Mouse (Mus musculus) neural tube, embryonic 14.5 days (tissue): ENCODE data around the gene Slc25a44. TPM values are rescaled to one million over a fixed set of nuclear protein-coding genes. Genes with fewer than 3 reads are reported as not detected.

ENCODE experiments used
- ATAC-seq: fragments of 200-750 bp; cut with Nextera tagmentation; 2 replicates; pipeline ENCODE4 v1.8.0; 2017; ENCODE audit warnings: low read depth, mild to moderate bottlenecking, moderate TSS enrichment, moderate library complexity
- H3K27ac ChIP-seq: fragments of 300-500 bp; sonication (generic); 2 replicates; pipeline ENCODE4 v1.5.1; 2014; ENCODE audit warnings: low read depth, mild to moderate bottlenecking, control low read depth, low read length, moderate library complexity, mixed read lengths
- H3K27me3 ChIP-seq: fragments of 300-500 bp; sonication (generic); 2 replicates; pipeline ENCODE4 v1.6.1; 2014; ENCODE audit warnings: low read length; ENCODE audit not compliant: control insufficient read depth, insufficient read depth
- H3K36me3 ChIP-seq: fragments of 300-500 bp; sonication (generic); 2 replicates; pipeline ENCODE4 v1.6.1; 2014; ENCODE audit warnings: low read length, mixed read lengths; ENCODE audit not compliant: control insufficient read depth, insufficient read depth
- H3K4me1 ChIP-seq: fragments of 300-500 bp; sonication (generic); 2 replicates; pipeline ENCODE4 v1.6.1; 2014; ENCODE audit warnings: low read length; ENCODE audit not compliant: control insufficient read depth, insufficient read depth
- H3K4me2 ChIP-seq: fragments of 300-500 bp; sonication (generic); 2 replicates; pipeline ENCODE4 v1.6.1; 2014; ENCODE audit warnings: mild to moderate bottlenecking, low read depth, low read length, control low read depth
- H3K4me3 ChIP-seq: fragments of 300-500 bp; sonication (generic); 2 replicates; pipeline ENCODE4 v1.5.1; 2014; ENCODE audit warnings: low read depth, low read length, control low read depth, mixed read lengths
- H3K9ac ChIP-seq: fragments of 300-500 bp; sonication (generic); replicated peaks from 2 replicates; pipeline ENCODE4 v1.6.1; 2014; ENCODE audit warnings: low read depth, mild to moderate bottlenecking, control low read depth, low read length, mixed read lengths
- H3K9me3 ChIP-seq: fragments of 300-500 bp; sonication (generic); 2 replicates; pipeline ENCODE4 v1.6.1; 2016; ENCODE audit warnings: low read length; ENCODE audit not compliant: control insufficient read depth
- WGBS: fragments of 180-500 bp; shearing (Covaris S2); extraction: QIAGEN DNeasy Blood & Tissue Kit; methylation state at CpG from one replicate; pipeline ENCODE4 v1.1.7; 2014; 5-methylcytosine and 5-hydroxymethylcytosine counted together
- polyA plus RNA-seq: library from polyadenylated mRNA; unstranded; fragments of >200 nt; fragmentation: Nextera tagmentation; extraction: Ambion mirVana; gene quantifications from 2 replicates; pipeline ENCODE4 v1.2.1, GENCODE M21; 2014

The Slc25a44 gene
- polyA plus RNA-seq, 1 experiment from 2014 or later: 40.8 TPM

DNA sequence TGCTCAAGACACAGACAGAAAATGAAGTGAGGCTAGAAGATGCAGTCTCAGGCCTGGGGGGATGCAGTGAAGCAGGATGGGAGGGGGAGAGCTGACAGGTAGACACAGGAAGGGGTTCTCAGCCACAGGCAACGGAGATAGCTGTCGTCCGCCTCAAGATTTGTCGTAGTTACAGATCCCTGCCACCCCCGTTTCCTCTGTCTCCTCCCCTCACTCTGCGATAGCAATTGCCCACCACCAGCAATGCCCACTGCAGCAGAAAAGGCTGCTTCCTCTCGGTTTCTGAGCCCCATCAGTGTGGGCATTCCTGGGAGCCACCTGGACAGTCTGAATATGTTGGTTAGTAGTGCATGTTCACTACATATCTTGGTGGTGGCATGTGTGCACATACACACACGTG, 28.4 kb upstream of the Slc25a44 start:
- Histone ChIP-seq H3K27ac (no peak overlapping the region), H3K4me1 (peaks cover 24% of the 10 kb centered on the region), H3K4me2 (no peak overlapping the region), H3K9ac (no peak overlapping the region), H3K4me3 (no peak overlapping the region), H3K36me3 (peaks cover 10% of the 10 kb centered on the region; the same call in 1 of the 2 replicates), H3K9me3 (no peaks in the 10 kb centered on the region), H3K27me3 (no peaks in the 10 kb centered on the region)
- ATAC-seq: no peak
- 52% methylated on average over 8 of the region's 8 CpGs for WGBS

DNA sequence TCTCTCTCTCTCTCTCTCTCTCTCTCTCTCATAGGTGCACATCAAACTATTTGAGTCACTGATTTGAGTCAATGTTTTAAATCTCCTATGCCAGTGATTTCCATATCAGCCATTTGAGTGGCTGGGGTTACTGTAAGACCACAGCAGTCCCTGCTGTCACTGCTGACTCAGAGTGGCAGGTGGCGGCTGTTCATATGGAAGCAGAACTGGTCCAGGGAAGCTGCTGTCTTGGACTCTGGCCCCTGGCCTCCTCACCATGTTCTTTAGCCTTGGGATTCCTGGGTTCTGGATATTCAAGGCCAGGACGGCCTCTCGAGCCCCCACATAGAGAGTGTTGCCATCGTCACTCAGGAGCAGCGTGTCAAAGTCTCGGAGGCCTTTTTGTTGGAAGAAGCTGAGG, 27.8 kb upstream of the Slc25a44 start:
- Histone ChIP-seq H3K4me2 (no peak overlapping the region), H3K36me3 (peaks cover 14% of the 10 kb centered on the region; the same call in 1 of the 2 replicates), H3K9ac (no peak overlapping the region), H3K27ac (no peak overlapping the region), H3K27me3 (no peaks in the 10 kb centered on the region), H3K4me3 (no peak overlapping the region), H3K4me1 (peaks cover 17% of the 10 kb centered on the region), H3K9me3 (no peaks in the 10 kb centered on the region)
- ATAC-seq: no peak
- WGBS: 69% methylated on average over 6 of the region's 6 CpGs

- Histone ChIP-seq H3K4me3 (no peak overlapping the region), H3K4me1 (peaks cover 13% of the 10 kb centered on the region), H3K36me3 (peaks cover 14% of the 10 kb centered on the region; the same call in 1 of the 2 replicates), H3K27me3 (no peaks in the 10 kb centered on the region), H3K9ac (no peak overlapping the region), H3K9me3 (no peaks in the 10 kb centered on the region), H3K27ac (no peak overlapping the region), H3K4me2 (no peak overlapping the region)
- 73% methylated on average over 5 of the region's 5 CpGs for WGBS
- ATAC-seq: no peak
These were observed 27.3 kb upstream of the Slc25a44 start for GRCm38 (mm10) chr3:88452246-88452645.

DNA sequence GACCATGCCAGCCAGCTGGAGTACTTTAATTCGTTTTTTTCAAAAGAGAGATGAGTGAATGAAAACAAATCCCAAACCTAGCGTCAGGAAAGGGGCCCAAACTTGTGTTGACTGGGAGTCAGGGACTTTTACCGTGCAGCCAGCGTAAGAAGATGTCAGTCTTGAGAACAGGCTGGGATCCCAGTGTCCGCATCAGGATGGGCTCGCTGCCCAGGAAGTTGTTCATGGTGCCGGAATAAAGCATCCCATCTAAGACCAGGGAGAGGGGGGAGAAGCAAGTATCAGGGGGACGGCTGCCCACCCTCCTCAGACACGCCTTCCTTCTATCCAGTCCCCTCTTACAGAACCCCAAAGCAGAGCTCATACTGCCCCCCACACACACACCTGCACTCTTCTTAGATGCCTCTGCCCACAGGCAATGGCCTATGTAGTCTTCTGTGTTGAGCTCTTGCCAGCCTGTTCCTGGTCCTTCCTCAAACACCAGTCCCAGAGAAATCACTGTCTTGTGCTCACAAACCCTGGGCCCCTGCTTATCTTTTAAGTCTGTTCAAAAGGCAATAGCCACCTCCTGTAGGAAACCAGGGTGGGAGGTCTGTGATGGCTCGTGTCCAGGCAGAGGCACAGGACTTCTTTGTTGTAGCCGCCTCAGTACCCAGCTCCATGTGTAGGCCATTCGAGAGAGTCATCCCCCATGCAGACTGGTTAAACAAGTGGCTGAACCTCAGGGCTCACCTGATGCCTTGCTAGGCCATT, 25.6 kb upstream of the Slc25a44 start:
- peaks cover 15% of the 10 kb centered on the region for H3K36me3 ChIP-seq
- no peak overlapping the region for H3K4me3 ChIP-seq
- H3K4me1 ChIP-seq: 0 out of 2 replicates have a peak, but pooled peaks cover 3% of the 10 kb centered on the region
- 74% methylated on average over 12 of the region's 12 CpGs for WGBS
- no peaks in the 10 kb centered on the region for H3K9me3 ChIP-seq
- H3K27ac ChIP-seq: no peak overlapping the region
- H3K4me2 ChIP-seq: no peak overlapping the region
- no peak overlapping the region for H3K9ac ChIP-seq
- H3K27me3 ChIP-seq: no peaks in the 10 kb centered on the region
- no peak for ATAC-seq

GRCm38 (mm10) chr3:88449395-88450023, 24.6 kb upstream of the Slc25a44 start:
- 6% methylated on average over 21 of the region's 21 CpGs for WGBS
- ATAC-seq: no peak

DNA sequence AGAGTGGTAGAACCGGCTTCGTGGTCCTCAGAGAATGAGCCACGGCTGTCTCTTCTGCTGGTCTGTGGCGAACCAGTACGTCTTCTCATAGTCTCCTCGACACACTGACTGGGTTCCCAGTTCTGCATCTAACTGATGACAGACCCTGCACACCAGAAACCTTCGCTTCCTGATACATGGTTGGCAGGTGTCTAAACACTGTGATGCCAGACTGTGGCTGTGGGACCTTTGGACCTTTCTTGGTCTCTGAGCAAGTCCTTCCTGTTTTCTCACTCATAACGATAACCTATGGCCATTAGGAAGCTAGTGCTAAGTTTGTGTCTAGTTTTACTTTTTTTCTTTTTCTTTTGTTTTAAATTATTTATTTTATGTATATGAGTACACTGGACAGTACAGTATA, 23.5 kb upstream of the Slc25a44 start:
- ATAC-seq: no peak
- WGBS: 91% methylated on average over 8 of the region's 8 CpGs
- H3K4me3 ChIP-seq: no peak overlapping the region
- H3K27me3 ChIP-seq: no peaks in the 10 kb centered on the region
- H3K9me3 ChIP-seq: no peaks in the 10 kb centered on the region
- H3K4me2 ChIP-seq: no peak overlapping the region
- H3K27ac ChIP-seq: no peak overlapping the region
- peaks cover 19% of the 10 kb centered on the region for H3K36me3 ChIP-seq
- no peak overlapping the region for H3K9ac ChIP-seq
- no peaks in the 10 kb centered on the region for H3K4me1 ChIP-seq

More at GRCm38 (mm10) chr3:88449395-88450023, 24.6 kb upstream of the Slc25a44 start:
- Histone ChIP-seq H3K4me3 (no peak overlapping the region), H3K27ac (no peak overlapping the region), H3K36me3 (peaks cover 19% of the 10 kb centered on the region), H3K4me2 (0 out of 2 replicates have a peak overlapping the region, but pooled peaks have one; percentile 22), H3K9ac (no peak overlapping the region), H3K27me3 (no peaks in the 10 kb centered on the region), H3K4me1 (no peaks in the 10 kb centered on the region), H3K9me3 (no peaks in the 10 kb centered on the region)

DNA sequence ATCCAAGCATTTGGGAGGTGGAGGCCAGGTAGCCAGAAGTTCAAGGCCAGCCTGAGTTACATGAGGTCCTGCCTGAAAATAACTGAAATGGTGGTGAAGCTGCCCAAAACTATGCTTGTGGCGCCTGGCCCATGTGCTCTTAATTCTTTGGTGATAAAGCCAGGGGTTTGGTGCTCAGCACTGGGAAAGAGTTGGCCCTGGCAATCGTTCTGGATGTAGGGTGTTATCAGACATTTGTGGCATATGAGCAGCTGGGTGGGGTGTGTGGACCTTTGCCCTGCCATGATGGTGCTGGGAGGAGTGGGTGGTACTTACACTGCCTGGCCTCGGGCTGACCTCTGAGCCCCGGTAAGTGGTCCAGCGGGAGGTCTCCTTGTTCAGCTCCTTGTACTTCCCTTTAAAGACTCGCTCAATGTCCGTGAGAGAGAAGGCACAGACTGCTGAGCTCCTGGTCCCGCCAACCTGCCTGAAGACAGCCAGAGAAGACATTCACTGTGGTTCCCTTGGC, 22.8 kb upstream of the Slc25a44 start:
- Histone ChIP-seq H3K9me3 (no peaks in the 10 kb centered on the region), H3K27ac (no peak overlapping the region), H3K4me3 (no peak overlapping the region), H3K36me3 (peaks cover 19% of the 10 kb centered on the region), H3K4me2 (no peak overlapping the region), H3K4me1 (no peaks in the 10 kb centered on the region), H3K27me3 (no peaks in the 10 kb centered on the region), H3K9ac (no peak overlapping the region)
- WGBS: 59% methylated on average over 8 of the region's 8 CpGs
- no peak for ATAC-seq

- 78% methylated on average over 8 of the region's 8 CpGs for WGBS
- H3K36me3 ChIP-seq: peaks cover 16% of the 10 kb centered on the region
- no peak overlapping the region for H3K4me2 ChIP-seq
These were observed 21.7 kb upstream of the Slc25a44 start for GRCm38 (mm10) chr3:88446471-88447123.

DNA sequence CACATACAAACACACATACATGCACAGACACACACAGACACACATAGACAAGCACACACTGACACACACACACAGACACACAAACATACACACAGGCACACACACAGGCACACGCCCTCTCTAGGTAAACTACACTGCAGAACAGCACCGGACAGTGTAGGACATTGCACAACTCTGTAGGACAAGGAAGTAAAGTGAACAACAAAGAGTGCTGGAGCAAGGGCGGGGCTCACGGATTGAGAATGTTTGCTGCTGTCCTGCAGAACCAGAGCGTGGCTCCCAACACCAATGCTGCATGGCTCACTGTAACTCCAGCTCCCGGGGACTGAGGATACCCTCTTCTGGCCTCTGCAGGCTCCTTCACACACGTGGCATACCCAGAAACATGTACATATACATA, 17.9 kb upstream of the Slc25a44 start:
- no peak overlapping the region for H3K4me3 ChIP-seq
- no peaks in the 10 kb centered on the region for H3K9me3 ChIP-seq
- H3K36me3 ChIP-seq: peaks cover 7% of the 10 kb centered on the region; the same call in 1 of the 2 replicates
- H3K9ac ChIP-seq: no peak overlapping the region
- no peaks in the 10 kb centered on the region for H3K27me3 ChIP-seq
- H3K4me1 ChIP-seq: no peaks in the 10 kb centered on the region
- no peak for ATAC-seq
- H3K4me2 ChIP-seq: no peak overlapping the region
- no peak overlapping the region for H3K27ac ChIP-seq
- WGBS: 74% methylated on average over 7 of the region's 7 CpGs

More at GRCm38 (mm10) chr3:88446471-88447123, 21.7 kb upstream of the Slc25a44 start:
- no peaks in the 10 kb centered on the region for H3K9me3 ChIP-seq
- H3K27me3 ChIP-seq: no peaks in the 10 kb centered on the region
- no peak overlapping the region for H3K9ac ChIP-seq
- no peak overlapping the region for H3K4me3 ChIP-seq
- H3K4me1 ChIP-seq: no peaks in the 10 kb centered on the region
- H3K27ac ChIP-seq: no peak overlapping the region
- ATAC-seq: no peak
